20 mouse cellular contexts compared by ENCODE assay signal in the genomic region with DNA sequence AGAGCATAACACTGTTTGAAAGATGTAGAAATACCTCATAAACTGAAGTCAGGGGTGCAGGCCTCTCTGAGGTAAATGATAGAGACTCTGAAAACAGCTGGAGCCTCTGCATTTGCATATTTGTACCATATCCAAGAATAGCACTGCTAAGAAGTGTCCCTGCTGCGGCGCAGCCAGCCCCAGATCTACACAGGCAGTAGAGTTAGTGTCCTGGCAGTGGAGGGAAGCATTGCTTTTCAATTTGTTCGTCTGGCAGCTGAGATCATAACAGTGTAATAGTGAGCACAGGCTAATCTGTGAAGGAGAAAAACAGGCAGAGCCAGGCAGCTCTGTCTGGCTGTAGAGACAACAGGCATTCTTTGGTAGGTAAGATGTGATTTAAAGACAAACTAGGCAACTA.
DNase-seq lines count a peak whose midpoint lies in the region; ATAC-seq lines count a peak whose summit lies in the region.
"Had no signal": no experiment of that assay in that cellular context is flagged by ENCODE, and none has a peak within 500 bp of the region (broad histone marks: within the 10 kb centered on the region; RNA-seq: fewer than 3 reads in every experiment).

No protein-coding gene starts in this region.

- no peaks in the 10 kb centered on the region for H3K36me3 ChIP-seq in hindbrain, embryonic 16.5 days (ENCODE audit: control insufficient read depth, insufficient read depth, low read length)
- no peaks in the 10 kb centered on the region for H3K36me3 ChIP-seq in hindbrain, embryonic 12.5 days
- no peaks in the 10 kb centered on the region for H3K36me3 ChIP-seq in lung, embryonic 16.5 days (ENCODE audit: control insufficient read depth, insufficient read depth, low read length)
- H3K36me3 ChIP-seq: embryonic facial prominence, embryonic 12.5 days; heart, embryonic 10.5 days; liver, embryonic 12.5 days; neural tube, embryonic 12.5 days had no signal

- 41% methylated on average over 3 of the region's 3 CpGs for WGBS in hindbrain, embryonic 16.5 days
- 68% methylated on average over 3 of the region's 3 CpGs for WGBS in hindbrain, embryonic 12.5 days
- 46% methylated on average over 3 of the region's 3 CpGs for WGBS in lung, embryonic 16.5 days

- no peaks in the 10 kb centered on the region for H3K4me1 ChIP-seq in hindbrain, embryonic 16.5 days (ENCODE audit: control insufficient read depth, insufficient read depth, low read depth, low read length)
- no peaks in the 10 kb centered on the region for H3K4me1 ChIP-seq in hindbrain, embryonic 12.5 days
- H3K4me1 ChIP-seq in lung, embryonic 16.5 days (replicated peaks; ENCODE audit: control insufficient read depth, insufficient read depth, low read length): no peaks in the 10 kb centered on the region
- H3K4me1 ChIP-seq: embryonic facial prominence, embryonic 12.5 days; heart, embryonic 10.5 days; liver, embryonic 12.5 days; neural tube, embryonic 12.5 days had no signal

- peak; percentile 61; the same call in 1 of the 2 replicates for ATAC-seq in hindbrain, embryonic 16.5 days
- no peak for ATAC-seq in hindbrain, embryonic 12.5 days (ENCODE audit: low FRiP score)
- peak; percentile 70 for ATAC-seq in lung, embryonic 16.5 days (ENCODE audit: low read depth)
- ATAC-seq in monocyte, adult 5-6 weeks (replicated peaks; ENCODE audit: insufficient number of reproducible peaks, low FRiP score, low TSS enrichment, poor library complexity, severe bottlenecking): no peak
- ATAC-seq: forebrain, embryonic 16.5 days; intestine, embryonic 16.5 days; liver, embryonic 12.5 days had no signal

- no peak overlapping the region for H3K4me3 ChIP-seq in hindbrain, embryonic 16.5 days (ENCODE audit: low read length)
- no peak overlapping the region for H3K4me3 ChIP-seq in hindbrain, embryonic 12.5 days
- no peak overlapping the region for H3K4me3 ChIP-seq in lung, embryonic 16.5 days (ENCODE audit: low read length)
- H3K4me3 ChIP-seq: embryonic facial prominence, embryonic 12.5 days; heart, embryonic 10.5 days; layer of hippocampus, adult 2 months; liver, embryonic 12.5 days; neural tube, embryonic 12.5 days had no signal

- H3K4me2 ChIP-seq in hindbrain, embryonic 16.5 days (ENCODE audit: low read length): no peak overlapping the region
- no peak overlapping the region for H3K4me2 ChIP-seq in hindbrain, embryonic 12.5 days (replicated peaks)
- no peak overlapping the region for H3K4me2 ChIP-seq in lung, embryonic 16.5 days (ENCODE audit: low read depth, low read length)
- H3K4me2 ChIP-seq: embryonic facial prominence, embryonic 12.5 days; hindbrain, embryonic 14.5 days; liver, embryonic 12.5 days; neural tube, embryonic 12.5 days had no signal

- no peaks in the 10 kb centered on the region for H3K27me3 ChIP-seq in hindbrain, embryonic 16.5 days (replicated peaks; ENCODE audit: control insufficient read depth, insufficient read depth, low read length)
- H3K27me3 ChIP-seq in hindbrain, embryonic 12.5 days: no peaks in the 10 kb centered on the region
- H3K27me3 ChIP-seq in lung, embryonic 16.5 days (ENCODE audit: control insufficient read depth, insufficient read depth, low read depth, low read length): no peaks in the 10 kb centered on the region
- H3K27me3 ChIP-seq: embryonic facial prominence, embryonic 12.5 days; liver, embryonic 12.5 days; neural tube, embryonic 12.5 days had no signal

- no peak overlapping the region for H3K9ac ChIP-seq in hindbrain, embryonic 16.5 days (ENCODE audit: low read depth, low read length)
- H3K9ac ChIP-seq in hindbrain, embryonic 12.5 days: no peak overlapping the region
- H3K9ac ChIP-seq in lung, embryonic 16.5 days (ENCODE audit: low read length): no peak overlapping the region
- H3K9ac ChIP-seq: embryonic facial prominence, embryonic 12.5 days; hindbrain, embryonic 14.5 days; liver, embryonic 12.5 days; neural tube, embryonic 12.5 days had no signal

- H3K9me3 ChIP-seq in hindbrain, embryonic 16.5 days (ENCODE audit: control insufficient read depth, low read length): no peaks in the 10 kb centered on the region
- no peaks in the 10 kb centered on the region for H3K9me3 ChIP-seq in hindbrain, embryonic 12.5 days (replicated peaks)
- no peaks in the 10 kb centered on the region for H3K9me3 ChIP-seq in lung, embryonic 16.5 days (ENCODE audit: control insufficient read depth, low read length)
- H3K9me3 ChIP-seq: embryonic facial prominence, embryonic 12.5 days; heart, embryonic 10.5 days; liver, embryonic 12.5 days; neural tube, embryonic 12.5 days had no signal

- no peak overlapping the region for H3K27ac ChIP-seq in hindbrain, embryonic 16.5 days (ENCODE audit: low read depth, low read length)
- H3K27ac ChIP-seq in hindbrain, embryonic 12.5 days: no peak overlapping the region
- no peak overlapping the region for H3K27ac ChIP-seq in lung, embryonic 16.5 days (ENCODE audit: low read length)
- H3K27ac ChIP-seq: embryonic facial prominence, embryonic 12.5 days; heart, embryonic 10.5 days; hindbrain, embryonic 14.5 days; layer of hippocampus, adult 2 months; liver, embryonic 12.5 days; macrophage; neural tube, embryonic 12.5 days had no signal

- no peak for DNase-seq in lung, adult 18-20 months
- peak; percentile 6 for DNase-seq in right cerebral cortex, adult 18-20 months
- DNase-seq in right cerebral cortex, postnatal 36 days (ENCODE audit: low spot score in 2 of 2): no peak
- DNase-seq: cerebellum, adult 8-10 months; left cerebral cortex, postnatal 4 days; right cerebral cortex, postnatal 14 days; thymus, postnatal 36 days had no signal

Comparison
In these comparisons a context has a peak if more than half of its experiments do, and no peak if none do; other contexts are left out.
1. ATAC-seq: peak in hindbrain, embryonic 16.5 days (single experiment) and lung, embryonic 16.5 days (single experiment); none in hindbrain, embryonic 12.5 days (single experiment) and monocyte, adult 5-6 weeks (single experiment).